Mouse (Mus musculus): ENCODE results near the gene Pnpo.

GRCm38 (mm10) chr11:96956009-96956724 is 12.4 kb upstream of the Pnpo start:
- TF ChIP-seq POLR2A (IDR thresholded peaks at IDR 0.05; ENCODE audit: borderline replicate concordance, control insufficient read depth, low read depth, low read length) (no peak), CTCF (IDR thresholded peaks at IDR 0.05; ENCODE audit: control insufficient read depth, insufficient read depth, low read length) (peak; percentile 28; the same call in 1 of the 2 replicates)
